Mouse (Mus musculus): ENCODE results near the gene Strn. TPM values are rescaled to one million over a fixed set of nuclear protein-coding genes. Genes with fewer than 3 reads are reported as not detected.
A peak's percentile ranks its signal among the peaks of the same experiment; 100 is the strongest.

Strn gene
- polyA plus RNA-seq, 1 experiment from 2014 or later: 6.7 TPM

GRCm38 (mm10) chr17:78752938-78753655 lies 16.1 kb upstream of the Strn start:
- no peak overlapping the region for H3K27ac ChIP-seq (ENCODE audit: low read depth, low read length)
- ATAC-seq (ENCODE audit: low FRiP score): no peak
- no peak overlapping the region for H3K4me2 ChIP-seq
- no peaks in the 10 kb centered on the region for H3K27me3 ChIP-seq (ENCODE audit: control insufficient read depth, insufficient read depth, low read length)
- H3K36me3 ChIP-seq (ENCODE audit: control insufficient read depth, insufficient read depth, low read length): peaks cover 2% of the 10 kb centered on the region; the same call in 1 of the 2 replicates
- H3K9me3 ChIP-seq (ENCODE audit: control insufficient read depth, low read length): no peaks in the 10 kb centered on the region
- H3K9ac ChIP-seq (ENCODE audit: low read length): no peak overlapping the region
- no peak for DNase-seq (ENCODE audit: low spot score, missing footprints)
- WGBS: 58% methylated on average over 17 of the region's 17 CpGs
- no peak overlapping the region for H3K4me3 ChIP-seq (ENCODE audit: low read depth, low read length)
- H3K4me1 ChIP-seq (ENCODE audit: control insufficient read depth, insufficient read depth, low read length): no peaks in the 10 kb centered on the region

- Histone ChIP-seq H3K4me1 (ENCODE audit: control insufficient read depth, insufficient read depth, low read length) (no peaks in the 10 kb centered on the region), H3K4me2 (no peak overlapping the region), H3K4me3 (ENCODE audit: low read depth, low read length) (no peak overlapping the region), H3K9me3 (ENCODE audit: control insufficient read depth, low read length) (no peaks in the 10 kb centered on the region), H3K27me3 (ENCODE audit: control insufficient read depth, insufficient read depth, low read length) (no peaks in the 10 kb centered on the region), H3K27ac (ENCODE audit: low read depth, low read length) (no peak overlapping the region), H3K9ac (ENCODE audit: low read length) (no peak overlapping the region), H3K36me3 (ENCODE audit: control insufficient read depth, insufficient read depth, low read length) (peaks cover 2% of the 10 kb centered on the region; the same call in 1 of the 2 replicates)
- 39% methylated on average over 10 of the region's 10 CpGs for WGBS
- ATAC-seq (ENCODE audit: low FRiP score): no peak
- no peak for DNase-seq (ENCODE audit: low spot score, missing footprints)
These were observed 15.1 kb upstream of the Strn start for GRCm38 (mm10) chr17:78752064-78752463.

- H3K9me3 ChIP-seq (ENCODE audit: control insufficient read depth, low read length): no peaks in the 10 kb centered on the region
- DNase-seq (ENCODE audit: low spot score, missing footprints) (peak; percentile 47), ATAC-seq (ENCODE audit: low FRiP score) (no peak)
- WGBS: 86% methylated on average over 9 of the region's 9 CpGs
- no peak overlapping the region for H3K4me3 ChIP-seq (ENCODE audit: low read depth, low read length)
- no peaks in the 10 kb centered on the region for H3K27me3 ChIP-seq (ENCODE audit: control insufficient read depth, insufficient read depth, low read length)
- H3K36me3 ChIP-seq (ENCODE audit: control insufficient read depth, insufficient read depth, low read length): no peaks in the 10 kb centered on the region
- H3K4me2 ChIP-seq: no peak overlapping the region
- no peak overlapping the region for H3K27ac ChIP-seq (ENCODE audit: low read depth, low read length)
- H3K4me1 ChIP-seq (ENCODE audit: control insufficient read depth, insufficient read depth, low read length): no peaks in the 10 kb centered on the region
- no peak overlapping the region for H3K9ac ChIP-seq (ENCODE audit: low read length)
These were observed 11.4 kb upstream of the Strn start for GRCm38 (mm10) chr17:78748440-78748839.

GRCm38 (mm10) chr17:78738416-78738815 lies 1.4 kb upstream of the Strn start:
- H3K4me2 ChIP-seq: no peak overlapping the region
- H3K36me3 ChIP-seq (ENCODE audit: control insufficient read depth, insufficient read depth, low read length): no peaks in the 10 kb centered on the region
- H3K4me3 ChIP-seq (ENCODE audit: low read depth, low read length): no peak overlapping the region
- 46% methylated on average over 1 of the region's 1 CpGs for WGBS
- ATAC-seq (ENCODE audit: low FRiP score): no peak
- H3K9ac ChIP-seq (ENCODE audit: low read length): no peak overlapping the region
- H3K27ac ChIP-seq (ENCODE audit: low read depth, low read length): no peak overlapping the region
- H3K27me3 ChIP-seq (ENCODE audit: control insufficient read depth, insufficient read depth, low read length): no peaks in the 10 kb centered on the region
- peaks cover 14% of the 10 kb centered on the region for H3K4me1 ChIP-seq (ENCODE audit: control insufficient read depth, insufficient read depth, low read length)
- DNase-seq (ENCODE audit: low spot score, missing footprints): peak; percentile 39
- no peaks in the 10 kb centered on the region for H3K9me3 ChIP-seq (ENCODE audit: control insufficient read depth, low read length)

GRCm38 (mm10) chr17:78737771-78738170 lies 775 bp upstream of the Strn start:
- DNase-seq (ENCODE audit: low spot score, missing footprints) (peak; percentile 75), ATAC-seq (ENCODE audit: low FRiP score) (no peak)
- H3K36me3 ChIP-seq (ENCODE audit: control insufficient read depth, insufficient read depth, low read length): no peaks in the 10 kb centered on the region
- no peak overlapping the region for H3K4me3 ChIP-seq (ENCODE audit: low read depth, low read length)
- no peak overlapping the region for H3K4me2 ChIP-seq
- no peak overlapping the region for H3K27ac ChIP-seq (ENCODE audit: low read depth, low read length)
- H3K27me3 ChIP-seq (ENCODE audit: control insufficient read depth, insufficient read depth, low read length): no peaks in the 10 kb centered on the region
- H3K9me3 ChIP-seq (ENCODE audit: control insufficient read depth, low read length): no peaks in the 10 kb centered on the region
- no peak overlapping the region for H3K9ac ChIP-seq (ENCODE audit: low read length)
- WGBS: 39% methylated on average over 2 of the region's 2 CpGs
- peaks cover 14% of the 10 kb centered on the region for H3K4me1 ChIP-seq (ENCODE audit: control insufficient read depth, insufficient read depth, low read length)

GRCm38 (mm10) chr17:78736473-78736988 lies 465 bp downstream of the Strn start:
- Histone ChIP-seq H3K9ac (ENCODE audit: low read length) (peak overlapping the region; percentile 93), H3K27me3 (ENCODE audit: control insufficient read depth, insufficient read depth, low read length) (no peaks in the 10 kb centered on the region), H3K36me3 (ENCODE audit: control insufficient read depth, insufficient read depth, low read length) (no peaks in the 10 kb centered on the region), H3K4me3 (ENCODE audit: low read depth, low read length) (peak overlapping the region; percentile 93), H3K4me1 (ENCODE audit: control insufficient read depth, insufficient read depth, low read length) (peaks cover 14% of the 10 kb centered on the region), H3K27ac (ENCODE audit: low read depth, low read length) (peak overlapping the region; percentile 59; the same call in 1 of the 2 replicates), H3K4me2 (peak overlapping the region; percentile 87), H3K9me3 (ENCODE audit: control insufficient read depth, low read length) (no peaks in the 10 kb centered on the region)
- WGBS: under 1% methylated on average over 46 of the region's 60 CpGs
- DNase-seq (ENCODE audit: low spot score, missing footprints): peak; percentile 100
- peak; percentile 99 for ATAC-seq (ENCODE audit: low FRiP score)

GRCm38 (mm10) chr17:78735731-78736472 lies 1.1 kb downstream of the Strn start:
- Histone ChIP-seq H3K27me3 (ENCODE audit: control insufficient read depth, insufficient read depth, low read length) (no peaks in the 10 kb centered on the region), H3K27ac (ENCODE audit: low read depth, low read length) (peak overlapping the region; percentile 59; the same call in 1 of the 2 replicates), H3K4me1 (ENCODE audit: control insufficient read depth, insufficient read depth, low read length) (peaks cover 14% of the 10 kb centered on the region), H3K9ac (ENCODE audit: low read length) (peak overlapping the region; percentile 93), H3K4me3 (ENCODE audit: low read depth, low read length) (peak overlapping the region; percentile 93), H3K36me3 (ENCODE audit: control insufficient read depth, insufficient read depth, low read length) (no peaks in the 10 kb centered on the region), H3K9me3 (ENCODE audit: control insufficient read depth, low read length) (no peaks in the 10 kb centered on the region), H3K4me2 (peak overlapping the region; percentile 87)
- ATAC-seq (ENCODE audit: low FRiP score) (peak; percentile 2; the same call in 1 of the 2 replicates), DNase-seq (ENCODE audit: low spot score, missing footprints) (peak; percentile 94)
- 1% methylated on average over 34 of the region's 39 CpGs for WGBS

GRCm38 (mm10) chr17:78734806-78735205 lies 2.2 kb downstream of the Strn start:
- H3K4me2 ChIP-seq: peak overlapping the region; percentile 87
- no peak for ATAC-seq (ENCODE audit: low FRiP score)
- WGBS: 67% methylated on average over 10 of the region's 10 CpGs
- no peak overlapping the region for H3K9ac ChIP-seq (ENCODE audit: low read length)
- peak; percentile 79 for DNase-seq (ENCODE audit: low spot score, missing footprints)
- no peaks in the 10 kb centered on the region for H3K36me3 ChIP-seq (ENCODE audit: control insufficient read depth, insufficient read depth, low read length)
- H3K4me3 ChIP-seq (ENCODE audit: low read depth, low read length): no peak overlapping the region
- H3K27me3 ChIP-seq (ENCODE audit: control insufficient read depth, insufficient read depth, low read length): no peaks in the 10 kb centered on the region
- no peaks in the 10 kb centered on the region for H3K9me3 ChIP-seq (ENCODE audit: control insufficient read depth, low read length)
- H3K4me1 ChIP-seq (ENCODE audit: control insufficient read depth, insufficient read depth, low read length): peaks cover 14% of the 10 kb centered on the region
- no peak overlapping the region for H3K27ac ChIP-seq (ENCODE audit: low read depth, low read length)

- no peak overlapping the region for H3K4me2 ChIP-seq
- ATAC-seq (ENCODE audit: low FRiP score): no peak
- DNase-seq (ENCODE audit: low spot score, missing footprints): no peak
- no peaks in the 10 kb centered on the region for H3K36me3 ChIP-seq (ENCODE audit: control insufficient read depth, insufficient read depth, low read length)
- H3K27me3 ChIP-seq (ENCODE audit: control insufficient read depth, insufficient read depth, low read length): no peaks in the 10 kb centered on the region
- peaks cover 14% of the 10 kb centered on the region for H3K4me1 ChIP-seq (ENCODE audit: control insufficient read depth, insufficient read depth, low read length)
- H3K27ac ChIP-seq (ENCODE audit: low read depth, low read length): no peak overlapping the region
- whole genome bisulfite sequencing: 48% methylated on average over 1 of the region's 1 CpGs
- H3K9ac ChIP-seq (ENCODE audit: low read length): no peak overlapping the region
- no peak overlapping the region for H3K4me3 ChIP-seq (ENCODE audit: low read depth, low read length)
- H3K9me3 ChIP-seq (ENCODE audit: control insufficient read depth, low read length): no peaks in the 10 kb centered on the region
These were observed 4.9 kb downstream of the Strn start for GRCm38 (mm10) chr17:78732056-78732455.
